Mouse (Mus musculus): ENCODE results near the gene Hist1h4c.
"Not testable (repeated sequence)": the region's sequence is repeated elsewhere in the genome, so short reads cannot be mapped to it uniquely, and the experiment has no call there.

Gene Hist1h4c

GRCm38 (mm10) chr13:23695514-23695913 lies 2.7 kb downstream of the Hist1h4c start, which contains the start of gene Hist1h1t:
Gene Hist1h1t, plus strand, starts transcription at chr13:23695814.
- DNase-seq (ENCODE audit: low spot score): no peak

DNA sequence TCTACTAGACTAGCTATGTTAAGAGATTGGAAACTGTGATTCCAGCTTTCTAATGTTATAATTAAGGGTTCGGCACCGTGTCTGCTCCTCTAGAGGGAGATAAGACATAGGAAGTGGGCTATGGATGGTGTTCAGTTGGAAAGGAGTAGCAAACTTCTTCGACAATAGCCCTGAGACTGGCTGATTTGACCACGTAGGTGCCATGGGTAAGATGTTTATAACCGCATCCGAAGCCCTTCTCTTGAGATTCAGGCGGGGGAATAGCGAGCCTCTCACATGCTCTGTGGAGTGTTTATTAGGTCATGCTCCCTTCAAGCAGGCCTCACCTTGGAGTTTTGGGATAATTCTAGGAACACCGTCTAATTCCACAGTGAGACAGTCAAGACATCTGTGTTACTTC lies 3.3 kb downstream of the Hist1h4c start:
- DNase-seq (ENCODE audit: low spot score): no peak

DNA sequence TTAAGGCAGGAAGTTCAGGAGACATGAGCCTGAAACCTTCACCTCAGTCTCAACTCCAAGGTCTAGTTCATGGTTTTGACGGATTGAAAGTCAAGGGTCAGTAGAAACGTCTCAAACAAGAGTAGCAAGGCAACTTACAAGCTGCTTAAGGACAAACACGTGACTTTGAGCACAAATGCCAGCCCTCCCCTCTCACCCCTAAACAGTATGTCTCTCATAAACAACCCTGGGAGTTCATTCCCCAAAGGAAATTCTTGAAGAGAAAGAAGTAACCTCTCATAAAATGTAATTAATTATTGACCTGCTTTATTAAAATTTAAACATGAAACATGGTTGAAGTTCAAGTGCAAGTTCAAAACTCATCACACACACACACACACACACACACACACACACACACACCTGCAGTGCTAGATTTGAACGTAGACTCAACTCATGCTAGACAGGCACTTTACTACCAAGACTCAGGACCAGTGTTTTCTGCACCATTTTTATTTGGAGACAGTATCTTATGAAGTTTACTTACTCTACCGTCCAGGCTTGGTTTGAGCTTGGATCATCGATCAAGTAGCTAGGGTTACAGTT lies 4.3 kb downstream of the Hist1h4c start:
- DNase-seq (ENCODE audit: low spot score): no peak

- no peak for DNase-seq (ENCODE audit: low spot score)
Observed at GRCm38 (mm10) chr13:23689459-23689858, 8.8 kb downstream of the Hist1h4c start.

DNA sequence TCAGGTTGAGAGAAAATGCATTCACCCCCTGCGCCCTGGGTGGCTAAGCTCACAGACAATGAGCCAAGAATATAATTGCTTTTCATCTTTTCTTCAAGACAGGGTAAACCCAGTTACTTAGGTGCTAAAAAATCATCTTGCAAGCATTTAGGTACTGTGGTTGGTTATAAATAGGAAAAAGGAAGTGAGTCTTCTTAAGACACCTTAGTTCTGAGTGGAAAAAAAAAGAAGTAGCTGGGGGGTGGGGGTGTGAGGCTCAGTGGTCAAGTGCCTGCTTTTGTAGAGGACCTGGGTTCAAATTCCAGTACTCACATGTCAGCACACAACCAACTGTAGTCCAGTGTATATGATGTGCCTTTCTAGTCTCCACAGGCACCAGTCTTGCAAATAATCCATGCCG lies 9.3 kb downstream of the Hist1h4c start:
- DNase-seq (ENCODE audit: low spot score): no peak

- DNase-seq (ENCODE audit: low spot score): no peak
Observed at GRCm38 (mm10) chr13:23687907-23688306, 10.3 kb downstream of the Hist1h4c start.

- DNase-seq (ENCODE audit: low spot score): no peak
Observed at GRCm38 (mm10) chr13:23687181-23687580, 11.1 kb downstream of the Hist1h4c start.

- DNase-seq (ENCODE audit: low spot score): no peak
Observed at GRCm38 (mm10) chr13:23685966-23686365, 12.3 kb downstream of the Hist1h4c start.

DNA sequence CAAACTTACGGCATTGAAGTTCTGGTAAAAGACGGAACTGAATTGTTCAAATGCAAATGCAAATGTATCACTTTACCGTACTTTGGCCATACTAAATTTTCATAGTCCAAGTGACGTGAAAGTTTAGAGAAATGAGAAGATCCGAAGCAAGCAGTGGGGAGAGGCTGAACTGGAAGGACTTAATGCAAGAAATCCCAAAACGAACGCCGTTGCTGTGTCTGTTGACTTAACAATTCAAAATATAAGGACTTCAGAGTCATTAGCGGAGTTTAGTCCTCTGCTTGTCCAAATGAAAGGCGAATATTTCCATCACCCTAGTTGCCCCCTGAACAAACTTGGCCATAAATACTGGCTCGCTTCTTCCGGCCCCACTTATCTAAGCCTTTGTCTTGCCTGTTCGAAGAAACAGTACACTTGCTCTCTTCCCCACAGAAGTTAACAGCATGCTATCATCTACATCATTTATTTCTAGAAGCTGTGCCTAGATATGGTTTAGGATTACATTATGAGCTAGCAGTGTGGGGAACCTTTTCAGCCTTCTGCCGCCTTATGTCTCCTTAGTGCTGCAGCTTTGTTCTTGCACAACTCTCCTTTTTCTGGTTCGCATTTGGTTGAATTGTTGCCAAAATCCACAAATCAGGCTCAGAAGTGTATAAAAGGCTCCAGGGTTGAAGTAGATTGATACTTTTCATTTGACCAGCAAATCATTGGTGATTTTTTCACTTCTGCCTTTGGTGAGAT lies 13.0 kb downstream of the Hist1h4c start:
- no peak for DNase-seq (ENCODE audit: low spot score)

GRCm38 (mm10) chr13:23684295-23684945 lies 13.8 kb downstream of the Hist1h4c start:
- DNase-seq (ENCODE audit: low spot score): peak; percentile 51

GRCm38 (mm10) chr13:23683755-23684281 lies 14.4 kb downstream of the Hist1h4c start, which contains the start of the genes Hist1h2ac and Hist1h2bc:
Gene Hist1h2ac, minus strand, starts transcription at chr13:23683948.
Gene Hist1h2bc, plus strand, starts transcription at chr13:23684199.
- DNase-seq (ENCODE audit: low spot score): peak; percentile 76

GRCm38 (mm10) chr13:23682947-23683754 lies 15.1 kb downstream of the Hist1h4c start:
- not testable (repeated sequence) for DNase-seq (ENCODE audit: low spot score)

- no peak for DNase-seq (ENCODE audit: low spot score)
Observed at GRCm38 (mm10) chr13:23682623-23682946, 15.7 kb downstream of the Hist1h4c start.

DNA sequence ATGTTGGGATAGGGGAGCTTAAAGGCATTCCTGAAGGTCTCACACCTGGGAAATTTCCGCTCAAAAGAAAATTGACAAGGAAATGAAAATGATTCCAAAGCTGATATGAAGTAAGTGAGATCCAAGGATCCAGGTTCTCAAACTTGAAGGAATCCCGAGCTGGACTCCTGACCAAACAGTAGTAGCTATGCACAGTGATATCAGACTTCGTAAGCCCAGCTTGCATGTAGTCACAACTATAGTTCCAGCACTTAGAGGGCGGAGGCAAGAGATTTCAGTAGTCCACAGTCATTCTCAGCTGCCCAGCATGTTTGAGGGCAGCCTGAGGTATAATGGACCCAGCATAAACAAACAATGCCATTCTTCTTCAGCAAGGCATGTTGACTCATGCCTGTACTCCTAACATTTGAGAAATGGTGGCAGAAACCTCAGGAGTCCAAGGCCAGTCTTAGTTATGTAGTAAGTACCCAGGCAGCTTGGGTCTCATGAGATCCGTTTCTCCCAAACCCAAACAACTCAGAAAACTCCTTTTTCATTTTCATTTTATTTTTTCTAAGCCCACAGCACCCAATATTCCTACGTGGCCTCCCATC lies 16.2 kb downstream of the Hist1h4c start:
- no peak for DNase-seq (ENCODE audit: low spot score)

DNA sequence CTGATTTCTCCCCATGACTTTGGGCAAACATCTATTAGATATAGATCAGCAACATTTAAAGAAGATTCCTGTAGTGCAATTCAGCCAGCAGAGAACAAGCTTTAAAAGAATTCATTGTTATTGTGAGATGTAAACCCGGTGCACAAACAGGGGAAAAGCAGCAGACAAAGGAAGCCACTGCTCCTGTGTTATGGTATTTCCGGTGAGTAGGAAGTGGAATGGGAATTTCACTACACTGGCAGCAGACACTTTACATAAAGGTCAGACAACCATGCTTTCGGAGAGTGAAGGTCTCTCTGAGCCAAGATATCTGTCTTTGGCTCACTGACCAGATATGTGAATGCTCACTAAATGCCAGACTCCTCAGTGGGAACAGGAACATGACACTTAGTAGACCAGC lies 35.7 kb downstream of the Hist1h4c start:
- DNase-seq (ENCODE audit: low spot score): no peak

- no peak for DNase-seq (ENCODE audit: low spot score)
Observed at GRCm38 (mm10) chr13:23659636-23660366, 38.5 kb downstream of the Hist1h4c start.

All from urinary bladder, postnatal 14 days (tissue).